Mouse (Mus musculus): ENCODE measurements at regions not wholly inside any gene's neighbourhood (a gene's known extent, or its start where the extent isn't known, plus 50 kb on each side); places are given as distances from the start of the nearest gene placed in this dataset.
"Not testable (repeated sequence)": the region's sequence is repeated elsewhere in the genome, so short reads cannot be mapped to it uniquely, and the experiment has no call there.

GRCm38 (mm10) chr5:16937840-16938239 is 146.2 kb downstream of the Gm28710 start:
- H3K27me3 ChIP-seq (ENCODE audit: control insufficient read depth, insufficient read depth, low read length), result no peaks in the 10 kb centered on the region
- peak; percentile 77 for DNase-seq (ENCODE audit: low spot score)
- H3K36me3 ChIP-seq (replicated peaks; ENCODE audit: control insufficient read depth, insufficient read depth), result no peaks in the 10 kb centered on the region
- no peak overlapping the region for H3K4me2 ChIP-seq (replicated peaks)
- ATAC-seq (ENCODE audit: low FRiP score), result no peak
- H3K4me1 ChIP-seq (replicated peaks; ENCODE audit: control insufficient read depth, insufficient read depth, low read length), result no peaks in the 10 kb centered on the region
- H3K27ac ChIP-seq, result no peak overlapping the region
- no peak overlapping the region for H3K9ac ChIP-seq
- H3K9me3 ChIP-seq (ENCODE audit: control insufficient read depth, low read length), result no peaks in the 10 kb centered on the region
- WGBS, result 61% methylated on average over 1 of the region's 1 CpGs
- H3K4me3 ChIP-seq (replicated peaks; ENCODE audit: low read length), result no peak overlapping the region

- DNase-seq (ENCODE audit: low spot score) (peak; percentile 78), ATAC-seq (ENCODE audit: low FRiP score) (peak; percentile 69; the same call in 1 of the 2 replicates)
- 21% methylated on average over 1 of the region's 1 CpGs for WGBS
- H3K4me2 ChIP-seq (replicated peaks), result no peak overlapping the region
- H3K9ac ChIP-seq, result no peak overlapping the region
- no peaks in the 10 kb centered on the region for H3K27me3 ChIP-seq (ENCODE audit: control insufficient read depth, insufficient read depth, low read length)
- no peak overlapping the region for H3K27ac ChIP-seq
- H3K4me1 ChIP-seq (replicated peaks; ENCODE audit: control insufficient read depth, insufficient read depth, low read length), result no peaks in the 10 kb centered on the region
- no peak overlapping the region for H3K4me3 ChIP-seq (replicated peaks; ENCODE audit: low read length)
- H3K9me3 ChIP-seq (ENCODE audit: control insufficient read depth, low read length), result no peaks in the 10 kb centered on the region
- no peaks in the 10 kb centered on the region for H3K36me3 ChIP-seq (replicated peaks; ENCODE audit: control insufficient read depth, insufficient read depth)
Measured at GRCm38 (mm10) chr5:16947430-16947829, 155.8 kb downstream of the Gm28710 start.

GRCm38 (mm10) chr5:16967735-16968134 is 176.1 kb downstream of the Gm28710 start:
- no peak for ATAC-seq (ENCODE audit: low FRiP score)
- no peak for DNase-seq (ENCODE audit: low spot score)
- Histone ChIP-seq H3K9me3 (ENCODE audit: control insufficient read depth, low read length) (no peaks in the 10 kb centered on the region), H3K4me3 (replicated peaks; ENCODE audit: low read length) (no peak overlapping the region), H3K4me2 (replicated peaks) (no peak overlapping the region), H3K27me3 (ENCODE audit: control insufficient read depth, insufficient read depth, low read length) (no peaks in the 10 kb centered on the region), H3K27ac (no peak overlapping the region), H3K9ac (no peak overlapping the region), H3K4me1 (replicated peaks; ENCODE audit: control insufficient read depth, insufficient read depth, low read length) (no peaks in the 10 kb centered on the region), H3K36me3 (replicated peaks; ENCODE audit: control insufficient read depth, insufficient read depth) (no peaks in the 10 kb centered on the region)
- WGBS, result 72% methylated on average over 4 of the region's 4 CpGs

- ATAC-seq (ENCODE audit: low FRiP score); DNase-seq (ENCODE audit: low spot score): not testable (repeated sequence)
Measured at GRCm38 (mm10) chr5:16968817-16969216, 177.2 kb downstream of the Gm28710 start.

GRCm38 (mm10) chr5:16973206-16973896 is 181.7 kb downstream of the Gm28710 start:
- DNase-seq (ENCODE audit: low spot score), result no peak
- no peak overlapping the region for H3K4me3 ChIP-seq (replicated peaks; ENCODE audit: low read length)
- no peak overlapping the region for H3K4me2 ChIP-seq (replicated peaks)
- H3K9me3 ChIP-seq (ENCODE audit: control insufficient read depth, low read length), result no peaks in the 10 kb centered on the region
- WGBS, result 87% methylated on average over 1 of the region's 1 CpGs
- no peak overlapping the region for H3K9ac ChIP-seq
- no peak for ATAC-seq (ENCODE audit: low FRiP score)
- no peaks in the 10 kb centered on the region for H3K4me1 ChIP-seq (replicated peaks; ENCODE audit: control insufficient read depth, insufficient read depth, low read length)
- H3K27me3 ChIP-seq (ENCODE audit: control insufficient read depth, insufficient read depth, low read length), result no peaks in the 10 kb centered on the region
- H3K36me3 ChIP-seq (replicated peaks; ENCODE audit: control insufficient read depth, insufficient read depth), result no peaks in the 10 kb centered on the region
- no peak overlapping the region for H3K27ac ChIP-seq

More at GRCm38 (mm10) chr5:16968817-16969216, 177.2 kb downstream of the Gm28710 start:
- not testable (repeated sequence) for H3K27ac ChIP-seq; H3K27me3 ChIP-seq (ENCODE audit: control insufficient read depth, insufficient read depth, low read length); H3K4me3 ChIP-seq (replicated peaks; ENCODE audit: low read length); H3K4me1 ChIP-seq (replicated peaks; ENCODE audit: control insufficient read depth, insufficient read depth, low read length); H3K9me3 ChIP-seq (ENCODE audit: control insufficient read depth, low read length); H3K9ac ChIP-seq; H3K36me3 ChIP-seq (replicated peaks; ENCODE audit: control insufficient read depth, insufficient read depth); H3K4me2 ChIP-seq (replicated peaks)
- WGBS, result 34% methylated on average over 1 of the region's 1 CpGs

GRCm38 (mm10) chr5:16976006-16976405 is 184.4 kb downstream of the Gm28710 start:
- no peaks in the 10 kb centered on the region for H3K36me3 ChIP-seq (replicated peaks; ENCODE audit: control insufficient read depth, insufficient read depth)
- no peak overlapping the region for H3K4me3 ChIP-seq (replicated peaks; ENCODE audit: low read length)
- no peak for ATAC-seq (ENCODE audit: low FRiP score)
- WGBS, result 96% methylated on average over 2 of the region's 2 CpGs
- H3K27me3 ChIP-seq (ENCODE audit: control insufficient read depth, insufficient read depth, low read length), result no peaks in the 10 kb centered on the region
- DNase-seq (ENCODE audit: low spot score), result no peak
- no peak overlapping the region for H3K4me2 ChIP-seq (replicated peaks)
- no peaks in the 10 kb centered on the region for H3K9me3 ChIP-seq (ENCODE audit: control insufficient read depth, low read length)
- H3K9ac ChIP-seq, result no peak overlapping the region
- no peak overlapping the region for H3K27ac ChIP-seq
- H3K4me1 ChIP-seq (replicated peaks; ENCODE audit: control insufficient read depth, insufficient read depth, low read length), result no peaks in the 10 kb centered on the region

GRCm38 (mm10) chr5:16984877-16985276 is 193.3 kb downstream of the Gm28710 start:
- Histone ChIP-seq H3K9ac (no peak overlapping the region), H3K4me2 (replicated peaks) (no peak overlapping the region), H3K27ac (no peak overlapping the region), H3K9me3 (ENCODE audit: control insufficient read depth, low read length) (no peaks in the 10 kb centered on the region), H3K27me3 (ENCODE audit: control insufficient read depth, insufficient read depth, low read length) (no peaks in the 10 kb centered on the region), H3K4me1 (replicated peaks; ENCODE audit: control insufficient read depth, insufficient read depth, low read length) (no peaks in the 10 kb centered on the region), H3K4me3 (replicated peaks; ENCODE audit: low read length) (no peak overlapping the region), H3K36me3 (replicated peaks; ENCODE audit: control insufficient read depth, insufficient read depth) (no peaks in the 10 kb centered on the region)
- no peak for ATAC-seq (ENCODE audit: low FRiP score)
- DNase-seq (ENCODE audit: low spot score), result no peak
- WGBS, result 91% methylated on average over 2 of the region's 2 CpGs

GRCm38 (mm10) chr5:16991518-16991917 is 199.9 kb downstream of the Gm28710 start:
- no peak overlapping the region for H3K4me2 ChIP-seq (replicated peaks)
- no peak overlapping the region for H3K4me3 ChIP-seq (replicated peaks; ENCODE audit: low read length)
- no peak overlapping the region for H3K27ac ChIP-seq
- no peak overlapping the region for H3K9ac ChIP-seq
- H3K9me3 ChIP-seq (ENCODE audit: control insufficient read depth, low read length), result no peaks in the 10 kb centered on the region
- 68% methylated on average over 1 of the region's 1 CpGs for WGBS
- H3K27me3 ChIP-seq (ENCODE audit: control insufficient read depth, insufficient read depth, low read length), result no peaks in the 10 kb centered on the region
- ATAC-seq (ENCODE audit: low FRiP score) (no peak), DNase-seq (ENCODE audit: low spot score) (no peak)
- no peaks in the 10 kb centered on the region for H3K4me1 ChIP-seq (replicated peaks; ENCODE audit: control insufficient read depth, insufficient read depth, low read length)
- no peaks in the 10 kb centered on the region for H3K36me3 ChIP-seq (replicated peaks; ENCODE audit: control insufficient read depth, insufficient read depth)

- Histone ChIP-seq H3K27me3 (ENCODE audit: control insufficient read depth, insufficient read depth, low read length) (no peaks in the 10 kb centered on the region), H3K27ac (no peak overlapping the region), H3K36me3 (replicated peaks; ENCODE audit: control insufficient read depth, insufficient read depth) (no peaks in the 10 kb centered on the region), H3K9ac (no peak overlapping the region), H3K4me3 (replicated peaks; ENCODE audit: low read length) (no peak overlapping the region), H3K9me3 (ENCODE audit: control insufficient read depth, low read length) (no peaks in the 10 kb centered on the region), H3K4me2 (replicated peaks) (no peak overlapping the region), H3K4me1 (replicated peaks; ENCODE audit: control insufficient read depth, insufficient read depth, low read length) (no peaks in the 10 kb centered on the region)
- ATAC-seq (ENCODE audit: low FRiP score) (no peak), DNase-seq (ENCODE audit: low spot score) (no peak)
- WGBS, result 59% methylated on average over 2 of the region's 2 CpGs
Measured at GRCm38 (mm10) chr5:16999183-16999582, 207.6 kb downstream of the Gm28710 start.

All from hindbrain, embryonic 14.5 days (tissue).